Mouse (Mus musculus) Patski (cell line): ENCODE data around the gene Slco3a1. TPM values are rescaled to one million over a fixed set of nuclear protein-coding genes. Genes with fewer than 3 reads are reported as not detected.
A peak's percentile ranks its signal among the peaks of the same experiment; 100 is the strongest.

Experiments
- ATAC-seq: fragments of 100-300 bp; one replicate; pipeline ENCODE4 v1.8.0; 2021
- CTCF ChIA-PET: fragments of 350-600 bp; sonication (Branson Sonifier 250); formaldehyde crosslinking; loops from one replicate; lab custom pipeline; 2022; ENCODE audit warnings: inconsistent platforms; lab: Charles Lee
- POLR2A ChIA-PET: fragments of 350-600 bp; sonication (Branson Sonifier 250); formaldehyde crosslinking; loops from one replicate; lab custom pipeline; 2022; ENCODE audit warnings: antibody characterized with exemption, inconsistent platforms; lab: Charles Lee
- DNase-seq: peaks from one replicate; pipeline ENCODE4 v3.0.0-alpha.2; 2011; ENCODE audit warnings: low read depth, low spot score
- H3K27me3 ChIP-seq: fragments of 371-371 bp; one replicate; pipeline ENCODE4 v1.5.1; 2021
- CTCF ChIP-seq: fragments of 100-300 bp; IDR thresholded peaks from one replicate; pipeline ENCODE4 v1.5.1; 2021
- in situ Hi-C: fragments of 300-500 bp; cut with MboI; formaldehyde crosslinking; loops from 3 replicates; pipeline ENCODE4 v1.11.1; 2018; ENCODE audit warnings: low pct_unique_long_range_greater_than_20kb, mixed read lengths
- polyA plus RNA-seq: library from polyadenylated mRNA; unstranded; gene quantifications from one replicate; pipeline ENCODE4 v1.2.3, GENCODE M21; 2021

Gene Slco3a1
- polyA plus RNA-seq, 1 experiment from 2014 or later = 25.3 TPM

DNA sequence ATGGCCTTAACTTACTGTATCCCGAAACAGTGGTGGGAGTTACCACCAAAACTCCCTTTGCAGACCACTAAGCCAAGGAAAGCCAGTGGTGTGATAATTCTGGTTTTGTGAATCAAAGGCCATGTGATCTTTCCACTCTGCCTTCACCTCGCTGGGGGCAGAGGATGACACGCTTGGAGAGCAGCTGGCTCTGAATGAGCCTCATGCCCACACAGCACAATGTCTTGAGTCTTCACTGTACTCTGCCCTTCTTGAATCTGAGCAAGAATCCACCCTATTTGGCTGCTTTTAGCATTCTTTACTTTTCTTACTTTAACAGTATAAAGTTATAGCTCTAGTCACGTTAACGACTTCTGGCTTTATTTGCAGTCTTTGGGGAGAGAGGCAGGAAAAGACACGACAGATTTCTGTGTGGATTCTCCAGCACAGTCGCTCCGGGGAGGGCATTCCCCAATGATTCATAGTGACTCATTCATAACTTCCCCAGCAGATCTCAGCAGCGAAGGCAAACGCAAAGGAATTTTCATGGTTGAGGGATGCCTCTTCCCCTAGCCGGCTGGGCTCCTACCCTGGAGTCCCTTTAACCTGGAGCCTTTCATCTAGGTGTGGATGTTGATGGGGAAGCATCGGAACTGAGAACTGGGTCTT is 178.1 kb downstream of the Slco3a1 start:
- TF ChIP-seq CTCF = no peak
- no peaks in the 10 kb centered on the region for H3K27me3 ChIP-seq
- in situ Hi-C loops = loop anchor here (10.0 kb wide), 1 partner anchor 1008 kb away; no protein-coding TSS in a partner anchor
- ChIA-PET CTCF (interaction anchor here (1.4 to 3.4 kb wide), 7 partner anchors 18 to 731 kb away, joined by 3 to 11 read pairs (median 5); no protein-coding TSS in a partner anchor), POLR2A (interaction anchor here (0.5 kb wide), 1 partner anchor 341 kb away, joined by 3 read pairs; no protein-coding TSS in a partner anchor)
- peak; percentile 74 for DNase-seq
- ATAC-seq = peak; percentile 95

DNA sequence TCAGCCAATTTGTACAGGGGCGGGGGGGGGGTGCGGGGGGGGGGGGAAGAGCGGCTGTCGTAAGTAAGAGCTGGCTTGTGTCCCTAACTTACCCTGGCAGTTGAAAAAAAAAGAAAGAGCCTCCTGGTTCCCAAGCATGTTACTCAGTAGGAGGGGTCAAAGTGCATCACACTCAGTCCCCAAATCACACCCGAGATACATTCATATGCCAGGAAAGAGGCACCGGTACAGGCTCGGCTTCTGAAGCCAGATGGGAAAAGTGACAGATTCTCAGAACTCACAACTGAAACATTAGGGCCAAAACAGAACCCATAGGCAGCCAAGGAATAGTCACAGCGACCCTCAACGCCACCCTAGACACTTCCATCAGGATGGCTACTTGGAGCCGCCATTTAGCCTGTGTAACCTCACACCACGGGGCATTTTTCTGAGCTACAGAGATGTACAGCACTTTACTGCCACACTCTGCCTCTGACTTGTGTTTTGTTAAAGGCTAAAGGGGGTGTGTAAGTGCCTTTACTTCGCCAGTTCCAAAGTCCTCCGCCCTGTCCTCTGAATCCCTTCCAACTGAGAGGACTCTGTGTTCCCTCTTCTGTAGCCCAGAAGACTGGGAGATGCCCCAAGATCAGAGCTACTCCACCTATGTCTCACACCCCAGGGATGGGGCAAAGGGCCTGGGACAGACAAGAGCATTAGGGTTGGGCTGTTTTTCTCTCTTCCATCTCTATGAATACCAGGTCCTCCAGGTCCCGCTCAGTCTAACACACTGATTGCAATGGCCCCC is 179.2 kb downstream of the Slco3a1 start:
- no peak for TF ChIP-seq CTCF
- DNase-seq (no peak), ATAC-seq (no peak)
- in situ Hi-C loops = loop anchor here (10.0 kb wide), 1 partner anchor 1009 kb away; no protein-coding TSS in a partner anchor
- POLR2A ChIA-PET = no interaction called here
- CTCF ChIA-PET = interaction anchor here (1.4 to 9.6 kb wide), 7 partner anchors 19 to 737 kb away, joined by 3 to 57 read pairs (median 10); no protein-coding TSS in a partner anchor
- no peaks in the 10 kb centered on the region for H3K27me3 ChIP-seq

DNA sequence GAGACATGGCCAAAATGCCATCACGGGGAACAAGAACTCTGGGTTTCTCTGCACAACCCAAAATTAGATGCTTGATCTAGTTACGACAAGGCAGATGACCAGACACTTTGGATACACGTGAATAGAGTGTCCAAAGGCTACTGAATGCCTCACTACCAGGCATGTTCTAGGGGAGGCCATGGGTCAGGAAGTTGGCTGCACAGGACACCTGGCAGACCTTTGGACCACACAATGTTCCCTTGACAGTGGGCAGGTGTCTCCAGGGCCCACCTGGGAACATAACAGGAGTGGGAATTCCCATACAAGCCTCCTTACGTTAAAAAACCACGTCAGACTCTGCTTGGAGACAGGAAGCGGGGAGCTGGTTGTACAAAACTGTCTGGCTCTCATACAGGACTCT is 181.5 kb downstream of the Slco3a1 start:
- in situ Hi-C loops = loop anchor here (5.0 to 25.0 kb wide), 6 partner anchors 44 to 1986 kb away; no protein-coding TSS in a partner anchor
- ChIA-PET POLR2A (interaction anchor here (2.2 kb wide), 1 partner anchor 51 kb away, joined by 6 read pairs; no protein-coding TSS in a partner anchor), CTCF (interaction anchor here (9.6 kb wide), 1 partner anchor 739 kb away, joined by 57 read pairs; no protein-coding TSS in a partner anchor)
- ATAC-seq (no peak), DNase-seq (no peak)
- no peaks in the 10 kb centered on the region for H3K27me3 ChIP-seq
- no peak for TF ChIP-seq CTCF

- ChIA-PET CTCF (interaction anchor here (0.8 to 9.6 kb wide), 4 partner anchors 40 to 740 kb away, joined by 3 to 57 read pairs (median 10); no protein-coding TSS in a partner anchor), POLR2A (interaction anchor here (1.2 to 2.2 kb wide), 2 partner anchors 45 to 52 kb away, joined by 4 to 6 read pairs; no protein-coding TSS in a partner anchor)
- no peaks in the 10 kb centered on the region for H3K27me3 ChIP-seq
- no peak for TF ChIP-seq CTCF
- in situ Hi-C loops = loop anchor here (5.0 to 25.0 kb wide), 6 partner anchors 45 to 1985 kb away; no protein-coding TSS in a partner anchor
- DNase-seq = no peak
- ATAC-seq = peak; percentile 3
Observed at GRCm38 (mm10) chr7:74372141-74372582, 182.4 kb downstream of the Slco3a1 start.

DNA sequence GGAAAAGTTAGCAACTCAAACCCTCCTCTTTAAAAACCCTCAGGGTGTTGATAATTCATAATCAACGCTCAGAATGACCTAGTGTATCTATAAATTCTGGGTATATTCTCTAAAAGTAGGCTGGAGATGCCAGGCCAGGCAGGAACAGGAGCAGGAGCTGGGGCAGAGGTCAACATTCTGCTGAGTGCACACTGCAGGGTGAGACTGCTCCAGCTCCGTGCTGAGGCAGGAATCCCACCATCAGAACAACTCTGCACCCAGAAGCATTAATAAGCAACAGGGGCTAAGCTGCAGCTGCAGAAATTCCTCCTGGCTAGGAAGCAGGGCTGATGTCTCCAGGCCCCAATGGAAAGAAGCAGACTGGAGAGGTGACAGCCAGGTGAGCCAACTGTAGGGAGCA is 182.9 kb downstream of the Slco3a1 start:
- ChIA-PET POLR2A (interaction anchor here (1.2 to 2.2 kb wide), 2 partner anchors 45 to 53 kb away, joined by 4 to 6 read pairs; no protein-coding TSS in a partner anchor), CTCF (interaction anchor here (0.8 to 9.6 kb wide), 4 partner anchors 40 to 740 kb away, joined by 3 to 57 read pairs (median 10); no protein-coding TSS in a partner anchor)
- in situ Hi-C loops = loop anchor here (5.0 to 25.0 kb wide), 6 partner anchors 46 to 1984 kb away; no protein-coding TSS in a partner anchor
- no peak for TF ChIP-seq CTCF
- DNase-seq = no peak
- no peaks in the 10 kb centered on the region for H3K27me3 ChIP-seq
- ATAC-seq = no peak

- POLR2A ChIA-PET = no interaction called here
- no peak for DNase-seq
- H3K27me3 ChIP-seq = no peaks in the 10 kb centered on the region
- CTCF ChIA-PET = interaction anchor here (1.7 to 9.6 kb wide), 3 partner anchors 41 to 741 kb away, joined by 7 to 57 read pairs (median 13); no protein-coding TSS in a partner anchor
- peak; percentile 29 for ATAC-seq
- TF ChIP-seq CTCF = peak; percentile 70
- in situ Hi-C loops = loop anchor here (5.0 to 25.0 kb wide), 6 partner anchors 46 to 1984 kb away; no protein-coding TSS in a partner anchor
Observed at GRCm38 (mm10) chr7:74371208-74371607, 183.4 kb downstream of the Slco3a1 start.

DNA sequence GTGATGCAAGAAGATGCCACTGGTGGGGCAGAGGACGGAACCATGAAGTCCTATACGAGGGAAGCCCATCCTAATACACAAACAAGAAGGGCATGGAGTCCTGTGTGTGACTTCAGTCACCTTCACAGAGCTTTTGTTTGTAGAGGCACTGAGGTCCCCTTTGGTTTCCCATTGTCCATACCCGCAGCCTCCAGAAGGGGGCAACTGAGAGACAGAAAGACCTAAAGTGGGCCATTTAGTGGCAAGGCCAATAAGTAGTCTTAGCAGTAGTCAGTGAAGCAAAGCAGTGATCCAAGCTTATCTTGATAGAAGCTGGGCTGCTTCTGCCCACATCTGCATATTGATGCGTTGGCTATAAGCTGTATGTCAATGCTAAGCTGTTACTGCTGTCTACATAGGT is 184.9 kb downstream of the Slco3a1 start:
- H3K27me3 ChIP-seq = no peaks in the 10 kb centered on the region
- in situ Hi-C loops = loop anchor here (5.0 to 25.0 kb wide), 6 partner anchors 48 to 1982 kb away; no protein-coding TSS in a partner anchor
- ChIA-PET POLR2A (interaction anchor here (0.6 to 1.1 kb wide), 2 partner anchors 73 to 719 kb away, joined by 3 read pairs; no protein-coding TSS in a partner anchor), CTCF (interaction anchor here (0.6 to 9.6 kb wide), 6 partner anchors 39 to 742 kb away, joined by 3 to 57 read pairs (median 3); no protein-coding TSS in a partner anchor)
- DNase-seq (no peak), ATAC-seq (no peak)
- peak; percentile 58 for TF ChIP-seq CTCF

DNA sequence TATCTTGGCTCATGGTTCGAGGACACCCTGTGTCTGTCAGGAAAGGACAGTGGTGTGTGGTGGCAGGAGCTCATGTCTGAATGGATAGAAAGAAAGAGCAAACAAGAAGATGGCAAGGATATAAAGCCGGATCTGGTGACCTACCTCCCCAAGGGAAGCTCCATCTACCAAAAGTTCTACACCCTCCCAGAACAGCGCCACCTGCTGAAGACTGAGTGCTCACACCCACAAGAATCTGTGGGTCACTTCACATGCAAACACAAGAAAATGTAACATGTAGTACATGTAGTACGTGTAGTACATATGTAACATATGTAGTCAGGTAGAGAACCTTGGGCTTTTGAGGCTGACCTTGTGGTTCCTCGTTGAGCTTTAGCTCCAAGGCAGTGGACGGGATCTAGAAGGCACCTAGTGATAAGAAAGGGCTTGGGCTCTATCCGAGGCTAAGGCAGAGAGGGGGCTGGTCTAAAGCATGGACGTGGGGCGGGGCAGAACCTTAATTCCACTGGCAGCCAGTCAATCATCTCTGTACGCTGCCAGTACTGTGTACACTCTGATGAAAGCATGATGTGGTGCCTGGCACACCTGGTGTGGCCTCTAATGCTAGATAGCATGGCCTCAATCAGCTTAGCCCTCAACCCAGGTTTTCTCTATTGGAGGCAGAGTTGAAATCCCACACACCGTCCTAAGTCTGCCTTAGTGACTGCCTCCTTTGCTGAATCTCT is 186.2 kb downstream of the Slco3a1 start:
- ChIA-PET CTCF (interaction anchor here (1.0 to 9.6 kb wide), 8 partner anchors 10 to 744 kb away, joined by 3 to 57 read pairs (median 4); no protein-coding TSS in a partner anchor), POLR2A (interaction anchor here (0.6 to 1.1 kb wide), 2 partner anchors 50 to 717 kb away, joined by 3 read pairs; no protein-coding TSS in a partner anchor)
- DNase-seq (no peak), ATAC-seq (no peak)
- TF ChIP-seq CTCF = peak; percentile 54
- in situ Hi-C loops = loop anchor here (25.0 kb wide), 1 partner anchor 1981 kb away; no protein-coding TSS in a partner anchor
- no peaks in the 10 kb centered on the region for H3K27me3 ChIP-seq

- ChIA-PET POLR2A (interaction anchor here (0.6 kb wide), 1 partner anchor 51 kb away, joined by 3 read pairs; no protein-coding TSS in a partner anchor), CTCF (interaction anchor here (1.0 to 9.6 kb wide), 8 partner anchors 10 to 745 kb away, joined by 3 to 57 read pairs (median 4); no protein-coding TSS in a partner anchor)
- peak; percentile 69 for TF ChIP-seq CTCF
- H3K27me3 ChIP-seq = no peaks in the 10 kb centered on the region
- ATAC-seq (no peak), DNase-seq (no peak)
- in situ Hi-C loops = loop anchor here (25.0 kb wide), 1 partner anchor 1980 kb away; no protein-coding TSS in a partner anchor
Observed at GRCm38 (mm10) chr7:74367350-74367749, 187.2 kb downstream of the Slco3a1 start.
